Mouse (Mus musculus): ENCODE results near the gene Rnf212. TPM values are rescaled to one million over a fixed set of nuclear protein-coding genes. Genes with fewer than 3 reads are reported as not detected.

Rnf212 gene
- total RNA-seq, 2 experiments from 2014 or later, result not detected

Other genes starting within 250 kb of the Rnf212 start
- under 1 TPM; 0.59 to 0.60 TPM for gene Cplx1, start 225.0 kb downstream of the Rnf212 start, total RNA-seq (2021)
- gene Gak, start 145.2 kb downstream of the Rnf212 start, total RNA-seq (2021), result 10 to 100 TPM; 36.7 to 36.9 TPM
- gene Tmem175, start 145.2 kb downstream of the Rnf212 start, total RNA-seq (2021), result 1 to 10 TPM; 8.3 to 9.4 TPM
- gene Idua, start 114.7 kb downstream of the Rnf212 start, total RNA-seq (2021), result 10 to 100 TPM; 12.9 to 15.3 TPM
- 10 to 100 TPM; 11.8 to 16.2 TPM for gene Dgkq, start 105.3 kb downstream of the Rnf212 start, total RNA-seq (2021)
- gene Slc26a1, start 99.4 kb downstream of the Rnf212 start, total RNA-seq (2021), result under 1 TPM in 1 of 2 experiments, not detected in 1; 0.23 TPM
- 10 to 100 TPM; 24.7 to 27.0 TPM for gene Fgfrl1, start 82.6 kb downstream of the Rnf212 start, total RNA-seq (2021)
- gene Tmed11, start 20.4 kb upstream of the Rnf212 start, total RNA-seq (2021), result not detected
- gene Vmn2r8, start 33.9 kb upstream of the Rnf212 start, total RNA-seq (2021), result not detected
- not detected for gene Vmn2r9, start 77.6 kb upstream of the Rnf212 start, total RNA-seq (2021)
- not detected for gene Vmn2r10, start 231.5 kb upstream of the Rnf212 start, total RNA-seq (2021)